Mouse (Mus musculus): ENCODE data around the gene Ccdc171.
"Not testable (repeated sequence)": the region's sequence is repeated elsewhere in the genome, so short reads cannot be mapped to it uniquely, and the experiment has no call there.

Gene Ccdc171

GRCm38 (mm10) chr4:83526270-83526987, 1.1 kb downstream of the Ccdc171 start:
- no peak for DNase-seq

- no peak for DNase-seq
Observed at GRCm38 (mm10) chr4:83526988-83527334, 1.6 kb downstream of the Ccdc171 start.

DNA sequence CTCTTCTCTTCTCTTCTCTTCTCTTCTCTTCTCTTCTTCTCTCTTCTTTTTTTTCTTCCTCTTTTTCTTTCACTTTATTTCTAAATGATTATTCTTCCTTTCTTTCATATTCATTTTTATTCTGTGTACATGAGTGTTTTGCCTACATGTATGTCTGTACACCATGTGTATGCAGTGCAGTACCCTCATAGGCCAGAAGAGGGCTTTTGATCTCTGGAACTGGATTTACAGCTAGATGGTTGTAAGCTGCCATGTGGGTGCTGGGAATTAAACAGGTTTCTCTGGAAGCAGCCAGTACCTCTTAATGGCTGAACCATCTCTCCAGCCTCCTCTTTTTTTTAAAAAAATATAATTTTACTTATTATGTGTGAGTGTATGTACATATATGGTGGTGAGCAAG, 2.6 kb downstream of the Ccdc171 start:
- no peak for DNase-seq

DNA sequence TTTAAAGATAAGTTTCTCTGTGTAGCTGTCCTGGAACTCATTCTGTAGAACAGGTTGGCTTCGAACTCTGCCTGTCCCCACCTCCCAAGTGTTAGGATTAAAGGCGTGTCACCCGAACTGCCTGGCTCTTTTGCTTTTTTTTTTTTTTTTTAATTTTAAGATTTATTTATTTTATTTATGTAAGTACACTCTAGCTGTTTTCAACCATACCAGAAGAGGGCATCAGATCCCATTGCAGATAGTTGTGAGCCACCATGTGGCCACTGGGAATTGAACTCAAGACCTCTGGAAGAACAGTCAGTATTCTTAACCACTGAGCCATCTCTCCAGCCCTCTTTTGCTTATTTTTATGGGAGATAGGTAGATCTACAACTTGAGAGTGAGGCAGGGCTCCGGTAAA, 4.7 kb downstream of the Ccdc171 start:
- not testable (repeated sequence) for DNase-seq

- no peak for DNase-seq
Observed at GRCm38 (mm10) chr4:83533168-83533911, 8.0 kb downstream of the Ccdc171 start.

DNA sequence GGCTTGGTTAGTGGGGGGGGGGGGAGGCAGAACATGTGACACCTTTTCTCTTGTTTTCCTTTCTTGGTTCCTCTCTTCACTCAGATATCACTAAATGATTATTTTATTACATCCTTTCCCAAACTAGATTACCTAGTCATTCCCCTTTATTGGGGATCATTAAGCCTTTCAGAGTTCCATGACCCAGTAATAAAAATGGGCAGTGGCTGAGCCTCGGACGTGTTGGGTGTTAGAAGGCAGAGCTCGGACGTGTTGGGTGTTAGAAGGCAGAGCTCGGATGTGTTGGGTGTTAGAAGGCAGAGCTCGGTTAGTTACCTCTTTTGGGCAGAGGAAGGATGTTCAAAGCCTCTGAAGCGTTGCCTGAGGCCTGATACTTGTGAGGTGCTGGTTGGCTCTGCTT, 8.7 kb downstream of the Ccdc171 start:
- DNase-seq, result no peak

DNA sequence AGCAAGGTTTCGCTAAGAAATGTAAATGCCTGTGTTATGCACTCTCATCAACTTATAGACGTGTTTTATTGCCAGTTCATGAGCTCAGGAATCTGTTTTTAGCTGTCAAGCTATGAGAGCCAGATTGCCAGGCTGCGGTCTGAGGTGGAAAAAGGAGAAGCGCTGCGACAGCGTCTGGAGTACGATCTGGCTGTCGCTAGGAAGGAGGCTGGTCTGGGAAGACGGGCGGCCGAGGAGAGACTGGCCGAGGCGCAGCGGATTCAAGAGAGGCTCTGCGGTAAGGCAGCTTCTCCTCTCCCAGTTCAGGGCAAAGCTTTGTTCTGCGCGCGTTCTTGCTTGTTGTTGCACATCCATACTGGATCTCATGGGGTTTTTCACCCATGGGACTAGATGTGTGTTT, 24.2 kb downstream of the Ccdc171 start:
- peak; percentile 36 for DNase-seq

- DNase-seq, result peak; percentile 17
Observed at GRCm38 (mm10) chr4:83567190-83568113, 42.1 kb downstream of the Ccdc171 start.

GRCm38 (mm10) chr4:83568145-83568544, 42.8 kb downstream of the Ccdc171 start:
- DNase-seq, result not testable (repeated sequence)

DNA sequence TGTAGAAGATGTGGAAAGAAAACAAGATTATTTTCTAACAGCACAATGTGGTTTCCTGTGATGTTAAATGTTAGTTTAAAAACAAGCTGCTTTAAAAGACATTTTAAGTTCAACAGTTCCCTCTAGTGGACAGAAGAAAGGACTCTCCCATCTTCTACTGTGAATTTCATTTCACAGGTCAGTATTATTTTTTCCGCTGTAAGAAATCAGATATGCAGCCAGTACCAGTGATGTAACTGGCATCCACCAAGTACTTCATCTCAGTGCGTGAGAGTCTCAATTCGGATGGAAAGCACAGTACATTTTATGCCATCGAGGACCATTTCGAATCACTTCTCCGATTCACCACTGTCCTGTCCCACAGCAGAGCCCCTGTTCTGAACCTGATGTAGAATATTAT, 45.2 kb downstream of the Ccdc171 start:
- DNase-seq, result no peak

GRCm38 (mm10) chr4:83571033-83571432, 45.7 kb downstream of the Ccdc171 start:
- DNase-seq, result no peak

DNA sequence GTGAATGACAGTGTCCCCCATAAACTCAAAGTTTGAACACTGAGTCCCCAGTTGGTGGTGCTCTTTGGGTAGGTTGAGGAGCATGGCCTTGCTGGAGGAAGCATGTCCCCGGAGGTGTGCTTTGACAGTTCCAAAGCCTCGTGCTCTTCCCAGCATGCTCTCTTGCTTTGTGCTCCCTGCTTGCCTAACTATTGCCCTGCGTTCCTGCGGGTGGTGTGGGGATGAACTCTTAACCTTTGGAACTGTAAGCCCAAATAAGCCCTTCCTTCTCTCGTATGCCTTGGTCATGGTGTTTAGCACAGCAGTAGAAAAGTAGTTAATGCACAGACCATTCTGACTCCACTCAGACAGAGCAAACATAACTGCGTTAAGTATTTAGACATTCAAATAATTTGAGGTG, 47.2 kb downstream of the Ccdc171 start:
- DNase-seq, result no peak

GRCm38 (mm10) chr4:83576315-83576714, 51.0 kb downstream of the Ccdc171 start:
- DNase-seq, result no peak

DNA sequence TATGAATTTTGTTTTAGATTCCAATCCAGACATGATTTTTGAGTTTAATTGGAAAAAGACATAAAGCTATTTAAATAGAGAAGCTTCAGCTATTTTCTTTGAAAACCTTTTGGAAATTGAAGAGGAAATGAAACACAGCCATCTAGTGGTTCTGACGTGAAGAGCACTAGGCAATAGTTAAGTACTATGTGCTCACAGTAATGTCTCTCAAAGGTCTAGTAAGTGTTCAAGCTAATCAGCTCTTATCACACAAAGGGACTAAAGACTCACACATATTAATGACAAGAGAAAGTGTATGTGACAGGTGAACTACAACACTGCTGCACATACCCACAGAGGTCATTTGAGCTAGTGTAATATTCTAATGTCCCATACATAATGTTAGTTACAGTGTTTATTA, 54.8 kb downstream of the Ccdc171 start:
- no peak for DNase-seq

- no peak for DNase-seq
Observed at GRCm38 (mm10) chr4:83587563-83587962, 62.2 kb downstream of the Ccdc171 start.

DNA sequence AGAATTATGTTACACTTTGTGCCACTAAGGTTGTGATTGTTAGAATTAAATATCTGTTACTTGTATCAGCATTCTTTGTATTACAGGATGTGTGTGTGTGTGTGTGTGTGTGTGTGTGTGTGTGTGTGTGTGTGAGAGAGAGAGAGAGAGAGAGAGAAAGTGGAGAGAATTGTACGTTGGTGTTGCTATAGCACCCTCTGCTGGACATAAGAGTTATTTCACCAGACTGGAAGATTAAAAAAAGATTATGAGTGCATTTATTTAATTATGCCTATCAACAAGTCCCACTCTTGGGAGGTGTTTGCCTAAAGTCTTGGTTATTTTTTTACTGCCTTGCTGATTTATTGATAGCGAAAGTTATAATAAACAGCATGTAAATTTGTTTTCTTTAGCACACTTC, 71.1 kb downstream of the Ccdc171 start:
- DNase-seq, result no peak

- no peak for DNase-seq
Observed at GRCm38 (mm10) chr4:83611111-83611510, 85.8 kb downstream of the Ccdc171 start.

GRCm38 (mm10) chr4:83623021-83623711, 97.8 kb downstream of the Ccdc171 start:
- DNase-seq, result not testable (repeated sequence)

- no peak for DNase-seq
Observed at GRCm38 (mm10) chr4:83623732-83624131, 98.4 kb downstream of the Ccdc171 start.

DNA sequence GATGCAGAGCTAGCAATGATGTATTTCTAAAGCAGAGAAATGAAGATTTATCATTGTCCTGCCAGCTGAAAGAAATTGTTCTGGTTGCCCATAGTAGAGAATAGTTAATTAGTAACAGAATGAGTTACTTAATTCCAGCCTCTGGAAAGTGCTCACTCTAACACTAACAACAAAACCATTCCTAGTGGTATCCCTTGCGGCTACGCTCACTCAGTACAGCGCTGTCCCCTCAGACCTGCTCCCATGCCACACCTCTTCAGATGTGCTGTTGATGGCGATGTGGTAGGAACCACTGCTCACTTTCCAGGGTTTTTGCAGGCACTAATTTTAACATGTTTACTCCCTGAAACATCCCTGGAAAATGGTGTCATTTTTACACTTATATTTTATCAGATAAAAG, 126.1 kb downstream of the Ccdc171 start:
- no peak for DNase-seq

- DNase-seq, result no peak
Observed at GRCm38 (mm10) chr4:83655396-83655795, 130.1 kb downstream of the Ccdc171 start.

DNA sequence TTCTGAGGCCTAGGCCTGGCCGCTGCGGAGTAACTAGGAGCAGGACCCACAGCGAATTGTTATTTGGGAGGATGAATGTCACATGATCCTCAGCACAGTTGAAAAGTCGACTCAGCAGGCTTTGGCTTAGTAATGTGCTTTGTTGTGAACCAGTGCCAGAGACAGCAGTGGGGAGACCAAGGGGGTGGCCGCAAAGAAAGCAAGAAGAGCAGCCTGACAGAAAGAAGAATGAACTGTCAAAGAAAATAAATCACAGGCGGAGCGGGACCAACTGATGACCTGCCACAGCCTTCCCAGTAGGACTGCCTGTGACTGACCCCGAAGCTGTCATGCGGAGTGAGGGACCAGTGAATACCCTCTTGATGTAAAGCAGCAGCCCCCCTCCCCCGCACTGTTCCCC, 131.2 kb downstream of the Ccdc171 start:
- DNase-seq, result no peak

DNA sequence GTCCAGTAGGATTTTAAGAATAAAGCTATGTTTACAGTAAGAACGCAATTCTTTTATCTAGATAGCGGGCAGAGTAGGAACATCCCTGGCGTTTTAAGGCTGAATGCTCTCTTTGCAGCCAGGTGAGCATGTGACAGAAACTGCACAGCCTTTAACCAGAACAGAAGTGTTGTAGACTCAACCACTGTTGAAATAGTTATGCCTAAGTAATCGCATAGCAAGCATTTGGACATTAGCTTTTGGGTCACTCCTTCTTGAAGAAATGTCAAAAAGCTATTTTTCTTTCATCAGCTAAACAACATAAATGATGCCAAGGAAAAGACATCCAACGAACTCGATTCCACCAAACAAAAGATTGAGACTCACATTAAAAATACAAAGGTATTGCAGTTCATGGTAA, 131.7 kb downstream of the Ccdc171 start:
- DNase-seq, result no peak
